Mouse (Mus musculus): Measurements from ENCODE around the gene Zfp970. TPM values are rescaled to one million over a fixed set of nuclear protein-coding genes. Genes with fewer than 3 reads are reported as not detected.
A peak's percentile ranks its signal among the peaks of the same experiment; 100 is the strongest.
"Not testable (repeated sequence)": the region's sequence is repeated elsewhere in the genome, so short reads cannot be mapped to it uniquely, and the experiment has no call there.

Gene Zfp970
- 1.1 and 1.5 TPM in 2 replicates for polyA plus RNA-seq (2012; rRNA removed)

GRCm38 (mm10) chr2:177464676-177465075 is at the start of gene Zfp970:
Zfp970 (plus strand) TSS chr2:177464733.
- not testable (repeated sequence) for H3K27ac ChIP-seq (ENCODE audit: control insufficient read depth, insufficient read depth, low read depth, low read length); H3K4me1 ChIP-seq (ENCODE audit: control insufficient read depth, insufficient read depth, low read length); H3K27me3 ChIP-seq (ENCODE audit: control insufficient read depth, insufficient read depth, low read length); H3K36me3 ChIP-seq (ENCODE audit: control insufficient read depth, insufficient read depth, low read length)
- peak within 1 kb of the TSS; percentile 45 for H3K4me3 ChIP-seq (ENCODE audit: control insufficient read depth, low read depth, low read length)

GRCm38 (mm10) chr2:177468222-177468621 is 3.7 kb downstream of the Zfp970 start:
- not testable (repeated sequence) for H3K4me1 ChIP-seq (ENCODE audit: control insufficient read depth, insufficient read depth, low read length); H3K27ac ChIP-seq (ENCODE audit: control insufficient read depth, insufficient read depth, low read depth, low read length); H3K27me3 ChIP-seq (ENCODE audit: control insufficient read depth, insufficient read depth, low read length); H3K4me3 ChIP-seq (ENCODE audit: control insufficient read depth, low read depth, low read length); H3K36me3 ChIP-seq (ENCODE audit: control insufficient read depth, insufficient read depth, low read length)

- not testable (repeated sequence) for H3K36me3 ChIP-seq (ENCODE audit: control insufficient read depth, insufficient read depth, low read length); H3K4me1 ChIP-seq (ENCODE audit: control insufficient read depth, insufficient read depth, low read length); H3K27me3 ChIP-seq (ENCODE audit: control insufficient read depth, insufficient read depth, low read length); H3K27ac ChIP-seq (ENCODE audit: control insufficient read depth, insufficient read depth, low read depth, low read length); H3K4me3 ChIP-seq (ENCODE audit: control insufficient read depth, low read depth, low read length)
These were observed 7.7 kb downstream of the Zfp970 start for GRCm38 (mm10) chr2:177472261-177472660.

GRCm38 (mm10) chr2:177481971-177482370 is 17.4 kb downstream of the Zfp970 start:
- not testable (repeated sequence) for H3K27me3 ChIP-seq (ENCODE audit: control insufficient read depth, insufficient read depth, low read length); H3K4me3 ChIP-seq (ENCODE audit: control insufficient read depth, low read depth, low read length); H3K36me3 ChIP-seq (ENCODE audit: control insufficient read depth, insufficient read depth, low read length); H3K4me1 ChIP-seq (ENCODE audit: control insufficient read depth, insufficient read depth, low read length); H3K27ac ChIP-seq (ENCODE audit: control insufficient read depth, insufficient read depth, low read depth, low read length)

- not testable (repeated sequence) for H3K36me3 ChIP-seq (ENCODE audit: control insufficient read depth, insufficient read depth, low read length); H3K4me3 ChIP-seq (ENCODE audit: control insufficient read depth, low read depth, low read length); H3K4me1 ChIP-seq (ENCODE audit: control insufficient read depth, insufficient read depth, low read length); H3K27me3 ChIP-seq (ENCODE audit: control insufficient read depth, insufficient read depth, low read length); H3K27ac ChIP-seq (ENCODE audit: control insufficient read depth, insufficient read depth, low read depth, low read length)
These were observed 18.9 kb downstream of the Zfp970 start for GRCm38 (mm10) chr2:177483238-177483948.

GRCm38 (mm10) chr2:177498067-177498466 is 33.5 kb downstream of the Zfp970 start, which contains the start of gene Gm14403:
Gm14403 (plus strand) TSS chr2:177498215.
- not testable (repeated sequence) for H3K27ac ChIP-seq (ENCODE audit: control insufficient read depth, insufficient read depth, low read depth, low read length)

GRCm38 (mm10) chr2:177499182-177499581 is 34.6 kb downstream of the Zfp970 start:
- not testable (repeated sequence) for H3K4me3 ChIP-seq (ENCODE audit: control insufficient read depth, low read depth, low read length); H3K4me1 ChIP-seq (ENCODE audit: control insufficient read depth, insufficient read depth, low read length); H3K27ac ChIP-seq (ENCODE audit: control insufficient read depth, insufficient read depth, low read depth, low read length); H3K36me3 ChIP-seq (ENCODE audit: control insufficient read depth, insufficient read depth, low read length); H3K27me3 ChIP-seq (ENCODE audit: control insufficient read depth, insufficient read depth, low read length)

More at GRCm38 (mm10) chr2:177498067-177498466, 33.5 kb downstream of the Zfp970 start, which contains the start of gene Gm14403:
- H3K4me1 ChIP-seq (ENCODE audit: control insufficient read depth, insufficient read depth, low read length); H3K36me3 ChIP-seq (ENCODE audit: control insufficient read depth, insufficient read depth, low read length); H3K27me3 ChIP-seq (ENCODE audit: control insufficient read depth, insufficient read depth, low read length): not testable (repeated sequence)
- H3K4me3 ChIP-seq (ENCODE audit: control insufficient read depth, low read depth, low read length): peak within 1 kb of the TSS; percentile 37

- not testable (repeated sequence) for H3K27ac ChIP-seq (ENCODE audit: control insufficient read depth, insufficient read depth, low read depth, low read length)
These were observed 40.7 kb downstream of the Zfp970 start for GRCm38 (mm10) chr2:177505211-177505719.

GRCm38 (mm10) chr2:177511381-177511780 is 46.8 kb downstream of the Zfp970 start:
- H3K4me1 ChIP-seq (ENCODE audit: control insufficient read depth, insufficient read depth, low read length); H3K36me3 ChIP-seq (ENCODE audit: control insufficient read depth, insufficient read depth, low read length); H3K27me3 ChIP-seq (ENCODE audit: control insufficient read depth, insufficient read depth, low read length); H3K27ac ChIP-seq (ENCODE audit: control insufficient read depth, insufficient read depth, low read depth, low read length); H3K4me3 ChIP-seq (ENCODE audit: control insufficient read depth, low read depth, low read length): not testable (repeated sequence)

More at GRCm38 (mm10) chr2:177505211-177505719, 40.7 kb downstream of the Zfp970 start:
- not testable (repeated sequence) for H3K4me3 ChIP-seq (ENCODE audit: control insufficient read depth, low read depth, low read length); H3K36me3 ChIP-seq (ENCODE audit: control insufficient read depth, insufficient read depth, low read length); H3K4me1 ChIP-seq (ENCODE audit: control insufficient read depth, insufficient read depth, low read length); H3K27me3 ChIP-seq (ENCODE audit: control insufficient read depth, insufficient read depth, low read length)

- H3K4me1 ChIP-seq (ENCODE audit: control insufficient read depth, insufficient read depth, low read length); H3K4me3 ChIP-seq (ENCODE audit: control insufficient read depth, low read depth, low read length); H3K27ac ChIP-seq (ENCODE audit: control insufficient read depth, insufficient read depth, low read depth, low read length); H3K27me3 ChIP-seq (ENCODE audit: control insufficient read depth, insufficient read depth, low read length); H3K36me3 ChIP-seq (ENCODE audit: control insufficient read depth, insufficient read depth, low read length): not testable (repeated sequence)
These were observed 47.4 kb downstream of the Zfp970 start for GRCm38 (mm10) chr2:177511972-177512371.

GRCm38 (mm10) chr2:177513991-177514479 is 49.5 kb downstream of the Zfp970 start:
- not testable (repeated sequence) for H3K36me3 ChIP-seq (ENCODE audit: control insufficient read depth, insufficient read depth, low read length); H3K27ac ChIP-seq (ENCODE audit: control insufficient read depth, insufficient read depth, low read depth, low read length)

GRCm38 (mm10) chr2:177517746-177518145 is 53.2 kb downstream of the Zfp970 start:
- not testable (repeated sequence) for H3K4me3 ChIP-seq (ENCODE audit: control insufficient read depth, low read depth, low read length); H3K4me1 ChIP-seq (ENCODE audit: control insufficient read depth, insufficient read depth, low read length); H3K36me3 ChIP-seq (ENCODE audit: control insufficient read depth, insufficient read depth, low read length); H3K27me3 ChIP-seq (ENCODE audit: control insufficient read depth, insufficient read depth, low read length); H3K27ac ChIP-seq (ENCODE audit: control insufficient read depth, insufficient read depth, low read depth, low read length)

More at GRCm38 (mm10) chr2:177513991-177514479, 49.5 kb downstream of the Zfp970 start:
- H3K4me1 ChIP-seq (ENCODE audit: control insufficient read depth, insufficient read depth, low read length); H3K4me3 ChIP-seq (ENCODE audit: control insufficient read depth, low read depth, low read length); H3K27me3 ChIP-seq (ENCODE audit: control insufficient read depth, insufficient read depth, low read length): not testable (repeated sequence)

Data from testis, adult 2 months (tissue).